Mouse (Mus musculus): ENCODE data around the gene S100a7a.
A peak's percentile ranks its signal among the peaks of the same experiment; 100 is the strongest.

GRCm38 (mm10) chr3:90615415-90615814, 38.4 kb upstream of the S100a7a start:
- TF ChIP-seq CHD2 (IDR thresholded peaks at IDR 0.05; ENCODE audit: low read length), result no peak
- TF ChIP-seq TCF12 (IDR thresholded peaks at IDR 0.05; ENCODE audit: low read depth, low read length), result no peak
- no peak for TF ChIP-seq EP300 (IDR thresholded peaks at IDR 0.05; ENCODE audit: low read depth in 1 of 2, low read length in 2 of 2)
- TF ChIP-seq CTCF (IDR thresholded peaks at IDR 0.05 in 2 of 3, conservative IDR thresholded peaks at IDR 0.05 in 1 of 3; ENCODE audit: control insufficient read depth in 1 of 3, insufficient read depth in 1 of 3, low read depth in 2 of 3, low read length in 3 of 3, poor library complexity in 1 of 3, severe bottlenecking in 1 of 3), result peak; percentile 79 to 95 (median 93)
- no peak for TF ChIP-seq ZMIZ1 (IDR thresholded peaks at IDR 0.05; ENCODE audit: low read depth, low read length)

All from MEL (cell line).